Mouse (Mus musculus) forebrain, embryonic 12.5 days (tissue): ENCODE data around the gene Eif4ebp2. TPM values are rescaled to one million over a fixed set of nuclear protein-coding genes. Genes with fewer than 3 reads are reported as not detected.
A peak's percentile ranks its signal among the peaks of the same experiment; 100 is the strongest.

Experiments used
- ATAC-seq: fragments of 200-750 bp; cut with Nextera tagmentation; 2 replicates; pipeline ENCODE4 v1.8.0; 2017; ENCODE audit warnings: moderate TSS enrichment; ENCODE audit not compliant: low FRiP score
- H3K27ac ChIP-seq: fragments of 300-500 bp; sonication (generic); 2 replicates; pipeline ENCODE4 v1.5.1; 2016; ENCODE audit warnings: mild to moderate bottlenecking
- H3K27me3 ChIP-seq: fragments of 300-500 bp; sonication (generic); 2 replicates; pipeline ENCODE4 v1.6.1; 2016; ENCODE audit warnings: mild to moderate bottlenecking
- H3K36me3 ChIP-seq: fragments of 300-500 bp; sonication (generic); replicated peaks from 2 replicates; pipeline ENCODE4 v1.6.1; 2016; ENCODE audit warnings: mild to moderate bottlenecking
- H3K4me1 ChIP-seq: fragments of 300-500 bp; sonication (generic); 2 replicates; pipeline ENCODE4 v1.6.1; 2016
- H3K4me2 ChIP-seq: fragments of 300-500 bp; sonication (generic); 2 replicates; pipeline ENCODE4 v1.6.1; 2016; ENCODE audit warnings: mild to moderate bottlenecking, moderate library complexity
- H3K4me3 ChIP-seq: fragments of 300-500 bp; sonication (generic); replicated peaks from 2 replicates; pipeline ENCODE4 v1.5.1; 2016; ENCODE audit warnings: mild to moderate bottlenecking
- H3K9ac ChIP-seq: fragments of 300-500 bp; sonication (generic); 2 replicates; pipeline ENCODE4 v1.6.1; 2016; ENCODE audit warnings: mild to moderate bottlenecking
- H3K9me3 ChIP-seq: fragments of 300-500 bp; sonication (generic); 2 replicates; pipeline ENCODE4 v1.6.1; 2016
- WGBS: fragments of 180-500 bp; shearing (Covaris S2); methylation state at CpG from one replicate; pipeline ENCODE4 v1.1.7; 2016; 5-methylcytosine and 5-hydroxymethylcytosine counted together
- polyA plus RNA-seq: library from polyadenylated mRNA; unstranded; fragments of >200 nt; fragmentation: Nextera tagmentation; extraction: Ambion mirVana; gene quantifications from 2 replicates; pipeline ENCODE4 v1.2.1, GENCODE M21; 2016

Gene Eif4ebp2
- polyA plus RNA-seq, 1 experiment from 2014 or later: 88.3 TPM

DNA sequence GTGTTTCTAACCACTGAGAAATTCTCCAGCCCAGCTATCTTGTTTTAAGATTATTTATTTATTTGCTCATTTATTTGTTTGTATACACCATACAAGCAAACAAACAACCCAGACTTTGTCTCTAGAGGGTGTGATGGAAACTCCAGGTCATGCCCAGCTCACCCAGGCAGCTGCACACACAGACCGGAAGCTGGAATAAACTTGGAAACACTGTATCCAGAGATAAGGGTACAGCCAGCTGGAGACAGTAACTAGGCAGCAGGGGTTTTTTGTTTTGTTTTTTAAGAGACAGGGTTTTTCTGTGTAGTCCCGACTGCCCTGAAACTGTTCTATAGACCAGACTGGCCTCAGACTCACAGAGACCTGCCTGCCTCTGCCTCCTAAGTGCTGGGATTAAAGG, 62.3 kb downstream of the Eif4ebp2 start:
- H3K4me3 ChIP-seq: no peak overlapping the region
- no peak overlapping the region for H3K4me2 ChIP-seq
- H3K36me3 ChIP-seq: no peaks in the 10 kb centered on the region
- H3K27me3 ChIP-seq: 0 out of 2 replicates have a peak, but pooled peaks cover 6% of the 10 kb centered on the region
- no peak for ATAC-seq
- peaks cover 8% of the 10 kb centered on the region; the same call in 1 of the 2 replicates for H3K4me1 ChIP-seq
- no peak overlapping the region for H3K27ac ChIP-seq
- H3K9me3 ChIP-seq: no peaks in the 10 kb centered on the region
- no peak overlapping the region for H3K9ac ChIP-seq
- WGBS: 76% methylated on average over 2 of the region's 2 CpGs

DNA sequence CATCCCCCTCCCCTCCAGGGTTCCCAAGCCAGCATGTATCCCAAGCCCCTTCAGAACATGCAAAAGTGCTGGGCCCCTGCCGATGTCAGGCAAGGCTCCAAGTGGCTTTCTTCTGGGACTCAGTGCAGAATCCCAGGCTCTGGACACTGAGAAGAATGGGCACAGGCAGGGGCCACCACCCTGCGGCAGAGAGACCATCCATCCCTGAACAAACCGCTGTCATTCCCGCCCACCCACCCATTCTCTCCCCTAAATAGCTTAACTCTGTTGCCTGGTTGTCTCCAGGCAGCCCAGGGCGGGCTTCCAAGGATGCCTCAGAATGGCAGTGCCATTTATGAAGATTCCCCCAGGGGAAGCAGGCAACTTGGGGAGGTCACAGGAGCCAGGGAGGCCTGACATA, 63.4 kb downstream of the Eif4ebp2 start:
- H3K27ac ChIP-seq: no peak overlapping the region
- no peak overlapping the region for H3K4me2 ChIP-seq

DNA sequence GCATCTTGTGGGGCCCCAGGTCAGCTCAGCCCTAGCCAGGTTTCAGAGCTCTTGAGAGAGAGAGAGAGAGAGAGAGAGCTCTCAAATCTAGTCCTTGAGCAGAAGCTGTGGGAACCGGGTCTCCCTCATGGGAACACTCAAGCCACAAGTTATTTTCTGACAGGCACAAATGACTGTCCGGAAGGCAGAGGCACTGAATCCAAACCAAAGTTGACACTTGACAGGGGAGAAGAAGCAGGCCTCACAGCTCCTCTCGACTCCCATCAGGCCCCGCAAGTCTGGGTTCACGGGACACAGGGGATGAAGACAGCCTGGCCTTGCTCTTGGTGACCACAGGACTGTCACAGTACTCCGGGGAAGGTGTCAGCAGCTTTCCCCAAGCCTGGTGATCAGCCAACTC, 66.2 kb downstream of the Eif4ebp2 start:
- ATAC-seq: no peak
- WGBS: 79% methylated on average over 6 of the region's 6 CpGs
- no peaks in the 10 kb centered on the region for H3K36me3 ChIP-seq
- H3K27ac ChIP-seq: no peak overlapping the region
- no peak overlapping the region for H3K9ac ChIP-seq
- no peak overlapping the region for H3K4me3 ChIP-seq
- peaks cover 27% of the 10 kb centered on the region for H3K27me3 ChIP-seq
- H3K9me3 ChIP-seq: no peaks in the 10 kb centered on the region
- H3K4me2 ChIP-seq: no peak overlapping the region
- H3K4me1 ChIP-seq: peaks cover 29% of the 10 kb centered on the region

More for the DNA sequence above, 63.4 kb downstream of the Eif4ebp2 start:
- Histone ChIP-seq H3K4me1 (peaks cover 7% of the 10 kb centered on the region), H3K4me3 (no peak overlapping the region), H3K9me3 (no peaks in the 10 kb centered on the region), H3K27me3 (0 out of 2 replicates have a peak, but pooled peaks cover 12% of the 10 kb centered on the region), H3K36me3 (no peaks in the 10 kb centered on the region), H3K9ac (no peak overlapping the region)
- WGBS: 40% methylated on average over 5 of the region's 5 CpGs
- ATAC-seq: no peak

DNA sequence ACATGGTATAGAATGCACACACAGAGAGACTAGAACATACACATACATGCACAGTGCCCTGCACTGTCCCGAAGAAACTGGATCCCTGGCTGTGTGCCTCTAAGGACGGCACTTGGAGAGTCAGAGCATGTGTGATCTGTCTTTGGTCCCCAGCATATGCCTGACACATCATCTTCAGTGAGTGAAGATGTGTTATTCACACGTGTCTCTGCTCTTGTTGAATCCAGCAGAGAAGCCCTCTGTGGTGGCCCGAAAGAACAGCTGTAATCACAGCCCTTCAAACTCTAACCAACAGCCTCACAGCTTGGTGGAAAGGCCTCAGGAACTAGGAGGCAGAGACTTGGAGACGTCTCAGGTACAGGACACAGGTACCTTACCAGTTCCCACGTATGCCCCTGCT, 67.3 kb downstream of the Eif4ebp2 start:
- Histone ChIP-seq H3K9me3 (no peaks in the 10 kb centered on the region), H3K4me3 (no peak overlapping the region), H3K9ac (no peak overlapping the region), H3K27ac (no peak overlapping the region), H3K27me3 (peaks cover 38% of the 10 kb centered on the region), H3K4me2 (no peak overlapping the region), H3K36me3 (no peaks in the 10 kb centered on the region), H3K4me1 (peaks cover 35% of the 10 kb centered on the region)
- no peak for ATAC-seq
- WGBS: 83% methylated on average over 6 of the region's 6 CpGs

DNA sequence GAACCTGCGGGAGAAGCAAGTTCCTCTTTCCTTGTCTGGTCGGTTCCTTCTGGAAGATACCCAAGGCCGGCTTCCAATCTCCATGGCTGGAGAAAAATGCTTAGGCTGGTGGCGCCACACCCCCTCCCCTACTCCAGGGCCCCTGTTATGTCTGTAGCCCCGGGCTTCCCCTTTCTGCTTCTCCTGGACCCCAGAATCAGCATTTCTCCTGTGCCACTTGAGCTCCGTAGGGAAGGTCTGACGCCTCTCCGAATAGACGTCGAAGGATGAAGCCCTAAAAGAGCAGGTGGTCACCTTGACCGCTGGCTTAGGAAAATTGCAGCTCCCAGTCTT, 68.8 kb downstream of the Eif4ebp2 start:
- Histone ChIP-seq H3K4me2 (peak overlapping the region; percentile 93), H3K4me1 (peaks cover 36% of the 10 kb centered on the region), H3K27ac (no peak overlapping the region), H3K27me3 (peaks cover 39% of the 10 kb centered on the region), H3K4me3 (peak overlapping the region; percentile 65), H3K9me3 (no peaks in the 10 kb centered on the region), H3K36me3 (no peaks in the 10 kb centered on the region), H3K9ac (peak overlapping the region; percentile 72)
- ATAC-seq: no peak; the same call in 1 of the 2 replicates
- WGBS: 2% methylated on average over 11 of the region's 11 CpGs

DNA sequence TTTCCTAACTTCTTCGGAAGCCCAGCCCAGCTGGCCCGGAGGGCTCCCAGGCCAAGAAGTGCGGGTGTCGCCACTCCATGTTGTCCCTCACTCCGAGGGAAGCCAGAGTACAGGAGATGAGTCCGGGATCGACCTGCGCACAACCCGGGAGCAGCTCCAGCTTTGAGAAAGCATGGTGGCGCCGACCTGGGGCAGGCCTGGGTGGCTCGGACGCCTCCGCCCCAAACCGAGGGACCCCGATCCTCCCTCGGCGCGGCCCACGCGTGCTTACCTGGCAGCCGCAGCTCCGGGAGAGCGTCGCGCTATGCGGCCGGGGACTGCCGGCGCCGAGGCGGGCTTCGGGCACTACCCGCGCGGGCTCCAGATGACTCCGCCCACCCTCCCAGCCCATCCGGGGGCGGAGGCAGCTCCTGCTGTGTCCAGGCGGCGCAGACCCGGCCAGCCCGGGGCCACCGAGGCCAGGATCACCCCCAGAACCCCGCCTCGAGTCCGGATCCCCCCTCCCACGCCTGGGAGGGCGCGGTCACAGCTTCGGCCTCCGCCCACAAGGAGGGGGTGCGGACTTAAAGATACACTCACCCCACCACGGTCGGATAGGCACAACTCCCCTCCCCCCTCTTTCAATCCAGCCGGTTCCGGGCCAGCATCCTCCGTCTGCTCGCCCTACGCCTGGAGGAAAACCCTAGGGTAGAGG, 69.3 kb downstream of the Eif4ebp2 start, which contains the start of gene Pald1:
Gene Pald1 (minus strand): TSS at position 510 of the 694 bp plus-strand sequence.
- Histone ChIP-seq H3K4me1 (peaks cover 36% of the 10 kb centered on the region), H3K4me2 (peak within 1 kb of the TSS; percentile 93), H3K27me3 (peaks cover 39% of the 10 kb centered on the region), H3K9me3 (no peaks in the 10 kb centered on the region), H3K9ac (peak within 1 kb of the TSS; percentile 72), H3K36me3 (no peaks in the 10 kb centered on the region), H3K4me3 (peak within 1 kb of the TSS; percentile 65), H3K27ac (0 out of 2 replicates have a peak within 1 kb of the TSS, but pooled peaks have one; percentile 8)
- under 1% methylated on average over 48 of the region's 60 CpGs for WGBS
- ATAC-seq: peak; percentile 91

DNA sequence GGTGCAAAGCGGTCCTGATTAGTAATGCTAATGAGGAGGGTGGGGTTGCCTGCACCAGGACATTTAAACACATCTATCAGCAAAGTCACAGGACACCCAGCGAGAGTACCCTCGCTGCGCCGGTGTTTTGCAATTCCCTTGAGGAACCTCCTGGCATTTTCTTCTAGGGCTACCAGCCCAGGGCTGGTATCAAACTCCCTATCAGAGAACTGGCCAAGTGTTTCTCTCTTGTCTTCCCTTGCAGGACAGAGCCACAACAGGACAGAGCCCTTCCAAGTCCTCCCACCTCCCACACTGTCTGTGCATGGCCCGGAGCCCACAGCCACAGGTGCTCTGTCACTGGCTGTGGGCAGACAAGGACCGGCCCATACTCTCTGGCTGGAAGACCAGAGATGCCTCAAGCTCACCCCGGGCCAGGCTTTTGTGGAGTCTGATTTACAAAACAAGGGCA, 70.2 kb downstream of the Eif4ebp2 start:
- peak overlapping the region; percentile 72 for H3K9ac ChIP-seq
- ATAC-seq: no peak
- H3K36me3 ChIP-seq: no peaks in the 10 kb centered on the region
- H3K27me3 ChIP-seq: peaks cover 39% of the 10 kb centered on the region
- H3K4me2 ChIP-seq: peak overlapping the region; percentile 93
- H3K27ac ChIP-seq: no peak overlapping the region
- H3K4me3 ChIP-seq: peak overlapping the region; percentile 65
- 2% methylated on average over 8 of the region's 8 CpGs for WGBS
- H3K9me3 ChIP-seq: no peaks in the 10 kb centered on the region
- H3K4me1 ChIP-seq: peaks cover 36% of the 10 kb centered on the region

DNA sequence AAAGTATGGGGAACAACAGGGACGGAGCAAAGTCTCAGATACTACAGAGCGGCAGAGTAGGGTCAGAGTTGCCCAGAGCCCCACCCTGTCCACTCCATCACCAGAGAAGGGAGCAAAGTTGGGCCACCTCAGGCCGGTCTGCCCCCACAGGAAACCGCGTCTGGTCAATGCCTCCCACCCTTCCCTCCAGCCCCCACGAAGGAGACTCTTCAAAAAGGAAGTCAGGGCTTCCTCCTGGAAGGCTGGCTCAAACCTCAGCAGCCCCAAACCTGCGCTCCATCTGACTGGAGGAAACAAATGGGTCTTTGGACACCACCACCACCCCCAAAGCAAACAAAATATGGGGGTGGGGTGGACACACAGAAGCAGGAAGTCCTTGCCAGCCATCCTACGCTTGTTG, 70.6 kb downstream of the Eif4ebp2 start:
- no peak for ATAC-seq
- H3K27me3 ChIP-seq: peaks cover 39% of the 10 kb centered on the region
- H3K4me2 ChIP-seq: peak overlapping the region; percentile 93
- no peaks in the 10 kb centered on the region for H3K9me3 ChIP-seq
- H3K4me1 ChIP-seq: peaks cover 36% of the 10 kb centered on the region
- H3K4me3 ChIP-seq: peak overlapping the region; percentile 65
- H3K27ac ChIP-seq: no peak overlapping the region
- no peaks in the 10 kb centered on the region for H3K36me3 ChIP-seq
- WGBS: 22% methylated on average over 8 of the region's 8 CpGs
- peak overlapping the region; percentile 72; the same call in 1 of the 2 replicates for H3K9ac ChIP-seq

DNA sequence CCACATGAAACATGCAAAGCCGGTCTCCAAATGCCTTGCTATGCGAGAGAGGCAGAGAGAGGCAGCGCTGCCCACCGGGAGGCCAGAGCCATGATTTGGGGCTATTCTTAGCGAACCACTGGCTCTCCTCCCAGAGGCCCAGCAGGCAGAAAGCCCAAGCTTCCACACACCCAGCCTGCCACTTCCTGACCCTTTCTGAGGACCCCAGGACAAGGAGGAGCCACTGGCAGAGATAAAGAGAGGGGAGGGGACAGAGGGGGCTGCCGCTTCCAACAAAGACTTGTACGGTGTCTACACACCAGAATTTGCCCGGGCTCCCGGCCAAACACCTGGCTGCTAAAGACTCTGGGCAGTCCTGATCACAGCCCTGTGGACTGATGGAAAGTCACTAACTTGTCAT, 72.3 kb downstream of the Eif4ebp2 start:
- no peak overlapping the region for H3K27ac ChIP-seq
- no peak overlapping the region; the same call in 1 of the 2 replicates for H3K9ac ChIP-seq
- 11% methylated on average over 9 of the region's 9 CpGs for WGBS
- H3K4me1 ChIP-seq: peaks cover 36% of the 10 kb centered on the region
- H3K36me3 ChIP-seq: no peaks in the 10 kb centered on the region
- peak overlapping the region; percentile 8; the same call in 1 of the 2 replicates for H3K4me2 ChIP-seq
- no peaks in the 10 kb centered on the region for H3K9me3 ChIP-seq
- no peak for ATAC-seq
- peaks cover 39% of the 10 kb centered on the region for H3K27me3 ChIP-seq
- H3K4me3 ChIP-seq: no peak overlapping the region

DNA sequence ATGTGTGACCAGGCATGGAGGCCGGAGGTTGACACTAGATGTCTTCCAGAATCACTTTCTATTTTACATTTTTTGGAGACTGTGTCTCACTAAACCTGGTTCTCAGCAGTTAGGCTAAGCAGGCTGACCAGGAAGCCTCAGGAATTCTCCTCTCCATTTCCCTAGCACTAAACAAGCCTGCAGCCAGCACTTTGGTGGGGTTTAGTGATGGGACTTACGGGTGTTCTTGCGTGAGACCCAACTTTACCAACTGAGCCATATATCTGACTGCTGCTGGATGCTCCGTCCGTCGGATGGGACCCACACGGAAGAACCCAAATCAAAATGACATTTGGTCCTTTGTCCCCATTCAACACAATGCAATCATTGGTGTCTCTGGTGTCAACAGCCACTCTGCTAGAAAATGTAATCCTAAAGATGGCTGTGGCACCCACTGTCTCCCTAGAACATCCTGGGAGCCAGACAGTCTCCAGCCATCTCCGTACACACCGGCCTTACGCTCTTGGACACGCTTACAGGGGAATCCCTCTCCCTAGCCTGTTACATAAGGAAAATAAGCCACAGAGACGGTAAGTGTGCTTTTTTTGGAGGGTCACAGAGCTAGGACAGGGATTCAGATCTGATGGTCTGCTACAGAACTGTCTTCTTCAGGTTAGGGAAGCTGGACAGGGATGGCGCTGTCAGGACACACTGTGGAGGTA, 73.0 kb downstream of the Eif4ebp2 start:
- no peaks in the 10 kb centered on the region for H3K36me3 ChIP-seq
- H3K27me3 ChIP-seq: peaks cover 32% of the 10 kb centered on the region
- ATAC-seq: no peak
- no peak overlapping the region for H3K27ac ChIP-seq
- no peak overlapping the region for H3K4me3 ChIP-seq
- 0 out of 2 replicates have a peak overlapping the region, but pooled peaks have one; percentile 8 for H3K4me2 ChIP-seq
- no peak overlapping the region; the same call in 1 of the 2 replicates for H3K9ac ChIP-seq
- no peaks in the 10 kb centered on the region for H3K9me3 ChIP-seq
- 90% methylated on average over 13 of the region's 13 CpGs for WGBS
- peaks cover 40% of the 10 kb centered on the region for H3K4me1 ChIP-seq

DNA sequence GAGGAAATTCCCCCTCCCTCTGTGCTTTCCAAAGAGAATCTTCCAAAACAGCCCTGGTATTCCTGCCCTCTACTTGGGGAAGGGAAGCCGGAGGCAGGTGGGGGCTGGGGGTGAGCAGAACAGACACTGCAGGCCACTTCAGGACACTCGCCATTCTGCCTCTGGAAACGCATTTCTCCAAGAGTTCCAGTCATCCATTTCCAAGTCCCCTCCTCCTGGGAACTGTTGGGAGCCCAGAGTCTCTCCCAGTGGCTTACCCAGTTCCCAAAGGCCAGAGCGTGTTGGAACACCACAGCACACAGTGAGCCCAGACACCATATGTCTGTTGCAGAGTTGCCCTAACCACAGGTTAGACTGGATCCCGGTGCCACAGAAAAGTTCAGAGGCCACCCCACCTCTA, 73.8 kb downstream of the Eif4ebp2 start:
- no peak overlapping the region for H3K4me2 ChIP-seq
- no peak for ATAC-seq
- H3K27me3 ChIP-seq: peaks cover 29% of the 10 kb centered on the region
- H3K4me3 ChIP-seq: no peak overlapping the region
- H3K27ac ChIP-seq: no peak overlapping the region
- H3K9ac ChIP-seq: no peak overlapping the region
- peaks cover 34% of the 10 kb centered on the region for H3K4me1 ChIP-seq
- no peaks in the 10 kb centered on the region for H3K9me3 ChIP-seq
- no peaks in the 10 kb centered on the region for H3K36me3 ChIP-seq
- WGBS: 86% methylated on average over 5 of the region's 5 CpGs
